Mouse (Mus musculus) small intestine, adult 2 months (tissue): ENCODE results near the gene S100a5. TPM values are rescaled to one million over a fixed set of nuclear protein-coding genes. Genes with fewer than 3 reads are reported as not detected.

Experiments
- H3K27ac ChIP-seq: fragments of 200-500 bp; 2 replicates; pipeline ENCODE4 v1.5.1; 2012; ENCODE audit warnings: low read depth, low read length, control low read depth, inconsistent platforms; ENCODE audit not compliant: insufficient read depth
- H3K27me3 ChIP-seq: fragments of 200-500 bp; 2 replicates; pipeline ENCODE4 v1.6.1; 2012; ENCODE audit warnings: mild to moderate bottlenecking, moderate library complexity, low read length, inconsistent platforms; ENCODE audit not compliant: control insufficient read depth, insufficient read depth
- H3K36me3 ChIP-seq: fragments of 200-500 bp; 2 replicates; pipeline ENCODE4 v1.6.1; 2012; ENCODE audit warnings: mild to moderate bottlenecking, low read length, control low read depth, inconsistent platforms; ENCODE audit not compliant: control insufficient read depth, insufficient read depth
- H3K4me1 ChIP-seq: fragments of 200-500 bp; 2 replicates; pipeline ENCODE4 v1.6.1; 2012; ENCODE audit warnings: low read length, inconsistent platforms, mixed read lengths; ENCODE audit not compliant: control insufficient read depth, insufficient read depth, insufficient read length
- H3K4me3 ChIP-seq: fragments of 200-500 bp; 2 replicates; pipeline ENCODE4 v1.5.1; 2012; ENCODE audit warnings: low read depth, mild to moderate bottlenecking, control low read depth, inconsistent platforms, low read length, moderate library complexity
- CTCF ChIP-seq: fragments of 200-500 bp; IDR thresholded peaks from 2 replicates; pipeline ENCODE4 v1.5.1; 2012; ENCODE audit warnings: low read depth, mild to moderate bottlenecking, control low read depth, inconsistent platforms, low read length, moderate library complexity, mixed read lengths; ENCODE audit not compliant: insufficient replicate concordance, insufficient read length; ENCODE audit errors: extremely low read depth
- POLR2A ChIP-seq: fragments of 200-500 bp; IDR thresholded peaks from 2 replicates; pipeline ENCODE4 v1.6.1; 2012; ENCODE audit warnings: low read depth, mild to moderate bottlenecking, control low read depth, inconsistent platforms, low read length, moderate library complexity
- WGBS: fragments of 180-500 bp; shearing (Covaris S2); methylation state at CpG from one replicate; pipeline ENCODE4 v1.1.7; 2018; 5-methylcytosine and 5-hydroxymethylcytosine counted together
- polyA plus RNA-seq: library from polyadenylated mRNA; depleted of rRNA; stranded (reverse); fragments of >200 nt; gene quantifications from 2 replicates; pipeline ENCODE4 v1.2.3, GENCODE M21; 2012

The S100a5 gene
- polyA plus RNA-seq, 1 experiment: not detected

DNA sequence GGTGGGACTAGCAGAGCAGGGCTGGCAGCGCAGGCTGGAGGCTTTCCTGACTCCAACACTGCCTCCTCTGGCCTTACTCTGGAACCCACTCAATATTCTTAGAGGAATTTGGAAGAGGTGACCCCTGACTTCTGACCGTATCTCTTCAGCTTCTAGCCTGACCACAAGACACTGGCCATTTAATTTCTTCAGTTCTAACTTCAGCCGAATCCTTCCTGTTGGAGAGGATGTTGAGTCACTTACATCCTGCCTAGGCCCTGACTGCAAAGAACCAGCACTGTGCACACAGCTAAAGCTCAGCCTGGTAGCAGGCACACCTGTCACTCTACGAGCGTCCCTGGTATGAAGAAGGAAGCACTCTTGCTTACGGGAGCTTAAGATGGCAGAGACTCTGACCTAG, 18.9 kb upstream of the S100a5 start:
- WGBS: 81% methylated on average over 6 of the region's 6 CpGs

GRCm38 (mm10) chr3:90589947-90590346, 18.4 kb upstream of the S100a5 start, which contains the start of gene S100a2:
S100a2 (plus strand) TSS chr3:90590247.
- H3K27me3 ChIP-seq: no peaks in the 10 kb centered on the region
- no peak for TF ChIP-seq POLR2A
- TF ChIP-seq CTCF: no peak
- no peaks in the 10 kb centered on the region for H3K36me3 ChIP-seq
- peaks cover 23% of the 10 kb centered on the region for H3K4me1 ChIP-seq
- H3K4me3 ChIP-seq: no peak within 1 kb of the TSS
- no peak within 1 kb of the TSS for H3K27ac ChIP-seq
- 90% methylated on average over 8 of the region's 8 CpGs for WGBS

More for the DNA sequence above, 18.9 kb upstream of the S100a5 start:
- Histone ChIP-seq H3K4me3 (no peak overlapping the region), H3K27me3 (no peaks in the 10 kb centered on the region), H3K27ac (no peak overlapping the region), H3K4me1 (peaks cover 23% of the 10 kb centered on the region), H3K36me3 (no peaks in the 10 kb centered on the region)
- TF ChIP-seq CTCF: no peak
- TF ChIP-seq POLR2A: no peak

GRCm38 (mm10) chr3:90594466-90594865, 13.9 kb upstream of the S100a5 start:
- Histone ChIP-seq H3K36me3 (no peaks in the 10 kb centered on the region), H3K4me1 (no peaks in the 10 kb centered on the region), H3K27ac (no peak overlapping the region), H3K4me3 (no peak overlapping the region), H3K27me3 (no peaks in the 10 kb centered on the region)
- WGBS: 82% methylated on average over 1 of the region's 1 CpGs
- TF ChIP-seq POLR2A: no peak
- TF ChIP-seq CTCF: no peak

GRCm38 (mm10) chr3:90595556-90595955, 12.8 kb upstream of the S100a5 start:
- Histone ChIP-seq H3K27ac (no peak overlapping the region), H3K4me1 (no peaks in the 10 kb centered on the region), H3K27me3 (no peaks in the 10 kb centered on the region), H3K4me3 (no peak overlapping the region), H3K36me3 (no peaks in the 10 kb centered on the region)
- 32% methylated on average over 5 of the region's 5 CpGs for WGBS
- no peak for TF ChIP-seq CTCF
- TF ChIP-seq POLR2A: no peak

GRCm38 (mm10) chr3:90596810-90597209, 11.5 kb upstream of the S100a5 start:
- TF ChIP-seq POLR2A: no peak
- TF ChIP-seq CTCF: no peak
- Histone ChIP-seq H3K27me3 (no peaks in the 10 kb centered on the region), H3K27ac (no peak overlapping the region), H3K4me3 (no peak overlapping the region), H3K36me3 (no peaks in the 10 kb centered on the region), H3K4me1 (no peaks in the 10 kb centered on the region)
- 95% methylated on average over 6 of the region's 6 CpGs for WGBS

DNA sequence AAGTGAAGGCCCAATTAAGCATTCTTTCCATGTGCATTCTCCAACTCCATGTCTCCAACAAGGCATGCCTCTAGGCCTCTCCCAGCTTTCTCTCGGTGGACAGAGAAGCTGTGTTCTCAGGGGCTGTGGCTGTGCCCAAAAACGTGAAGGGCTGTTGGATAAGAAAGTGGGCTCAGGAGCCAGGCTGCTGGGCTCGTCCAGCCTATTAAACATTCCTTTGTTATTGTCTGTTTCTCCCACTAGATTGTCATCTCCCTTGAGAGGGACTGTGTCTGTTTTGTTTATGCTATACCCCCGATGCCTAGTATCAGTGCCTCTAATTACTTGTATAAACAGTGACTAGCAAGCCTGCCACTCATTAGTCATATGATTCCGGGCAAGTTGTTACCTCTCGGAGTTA, 10.6 kb upstream of the S100a5 start:
- no peaks in the 10 kb centered on the region for H3K36me3 ChIP-seq
- no peaks in the 10 kb centered on the region for H3K4me1 ChIP-seq
- H3K27ac ChIP-seq: no peak overlapping the region
- 61% methylated on average over 6 of the region's 6 CpGs for WGBS
- H3K4me3 ChIP-seq: no peak overlapping the region
- TF ChIP-seq CTCF: no peak
- TF ChIP-seq POLR2A: no peak
- no peaks in the 10 kb centered on the region for H3K27me3 ChIP-seq

DNA sequence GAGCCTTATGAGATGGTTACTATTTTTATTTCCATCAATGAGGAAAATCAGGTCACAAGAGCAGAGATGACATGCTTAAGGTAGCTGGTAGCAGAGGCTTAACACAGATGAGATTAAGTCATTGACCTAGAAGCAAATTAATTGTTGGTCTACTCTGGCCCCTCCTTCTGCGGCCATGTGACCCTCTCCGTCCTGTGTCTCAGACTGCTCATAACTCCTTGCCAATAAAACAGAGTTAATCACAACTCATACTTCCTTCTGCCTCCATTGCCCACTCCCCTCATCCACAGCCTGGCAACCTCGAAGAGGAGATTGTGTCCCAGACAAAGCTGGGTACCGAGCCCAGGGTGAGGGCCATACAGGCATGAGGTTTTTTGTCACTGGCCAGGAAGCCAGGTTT, 10.1 kb upstream of the S100a5 start:
- no peaks in the 10 kb centered on the region for H3K4me1 ChIP-seq
- no peak for TF ChIP-seq CTCF
- no peak for TF ChIP-seq POLR2A
- H3K27ac ChIP-seq: no peak overlapping the region
- 74% methylated on average over 4 of the region's 4 CpGs for WGBS
- no peak overlapping the region for H3K4me3 ChIP-seq
- H3K36me3 ChIP-seq: no peaks in the 10 kb centered on the region
- no peaks in the 10 kb centered on the region for H3K27me3 ChIP-seq

DNA sequence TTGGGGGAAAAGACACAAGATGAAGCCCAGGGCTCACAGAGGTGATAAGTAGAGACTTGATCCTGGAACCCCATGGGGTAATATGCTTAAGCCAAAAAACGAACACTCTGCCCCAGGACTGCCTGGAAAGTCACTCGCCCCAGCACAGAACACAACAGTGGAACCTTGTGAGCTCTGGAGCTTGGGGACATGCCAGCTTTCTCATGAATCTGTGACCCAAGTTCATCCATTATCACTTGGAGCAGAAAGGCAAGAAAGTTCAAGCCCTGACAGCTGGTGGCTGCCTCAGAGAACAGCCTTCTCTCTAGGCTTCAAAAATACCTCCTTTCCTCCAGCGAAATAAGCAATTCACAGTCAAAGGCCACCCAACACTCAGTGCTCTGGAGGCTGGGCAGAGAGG, 8.9 kb upstream of the S100a5 start:
- Histone ChIP-seq H3K27ac (no peak overlapping the region), H3K27me3 (no peaks in the 10 kb centered on the region), H3K4me3 (no peak overlapping the region), H3K36me3 (no peaks in the 10 kb centered on the region), H3K4me1 (no peaks in the 10 kb centered on the region)
- no peak for TF ChIP-seq POLR2A
- no peak for TF ChIP-seq CTCF
- WGBS: 58% methylated on average over 3 of the region's 3 CpGs
